Mouse (Mus musculus): ENCODE measurements around the gene Manbal.

- no peak for TF ChIP-seq POLR2A (IDR thresholded peaks at IDR 0.05; ENCODE audit: low read depth, low read length)
- TF ChIP-seq CTCF (IDR thresholded peaks at IDR 0.05; ENCODE audit: borderline replicate concordance, insufficient read depth, low read length) = no peak
Measured at GRCm38 (mm10) chr2:157429735-157430134, 62.3 kb downstream of the Manbal start.
